Mouse (Mus musculus): ENCODE measurements around the gene Supt5. TPM values are rescaled to one million over a fixed set of nuclear protein-coding genes. Genes with fewer than 3 reads are reported as not detected.

Gene Supt5
- total RNA-seq, 2 experiments from 2014 or later = 143 to 193 TPM

DNA sequence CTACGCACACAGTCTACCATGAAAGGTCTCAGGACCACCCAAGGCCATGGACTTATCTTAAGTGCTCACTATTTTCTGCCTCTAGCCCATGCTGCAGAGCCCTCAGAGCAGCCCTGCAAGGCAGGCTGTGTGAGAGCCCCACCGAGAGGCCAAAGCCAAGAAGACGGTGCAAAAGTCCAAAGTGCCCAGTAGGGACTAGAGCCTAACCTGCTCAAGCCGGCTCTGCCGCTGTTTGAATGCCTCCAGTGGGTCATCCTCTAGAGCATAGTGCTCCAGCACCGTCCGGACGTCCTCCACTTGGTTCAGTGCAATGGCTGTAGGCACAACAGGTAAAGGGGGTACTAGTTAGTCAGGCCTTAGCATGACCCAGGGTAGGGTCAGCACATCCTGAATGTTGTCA lies 32.3 kb downstream of the Supt5 start:
- DNase-seq (ENCODE audit: low spot score in 2 of 2) = no peak

DNA sequence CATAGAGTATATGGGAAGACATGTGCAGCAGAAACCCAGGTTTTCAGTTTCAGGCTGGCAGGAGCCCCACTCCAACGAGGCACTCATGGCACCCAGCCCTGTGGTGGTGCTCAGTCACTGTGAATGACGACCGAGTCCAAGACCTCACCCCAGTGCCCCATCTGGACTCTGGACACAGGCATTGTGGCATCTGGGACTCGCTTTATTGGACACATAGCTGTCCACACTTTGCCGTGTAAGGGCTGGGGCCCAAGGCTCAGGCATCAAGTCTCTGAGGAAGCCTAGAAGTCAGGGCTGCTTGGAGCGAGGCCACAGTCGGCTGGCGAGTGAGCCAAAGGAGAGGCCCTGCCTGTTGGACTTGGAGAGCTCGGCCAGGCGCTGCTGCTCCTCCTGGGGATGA lies 32.9 kb downstream of the Supt5 start:
- no peak for DNase-seq (ENCODE audit: low spot score in 2 of 2)

DNA sequence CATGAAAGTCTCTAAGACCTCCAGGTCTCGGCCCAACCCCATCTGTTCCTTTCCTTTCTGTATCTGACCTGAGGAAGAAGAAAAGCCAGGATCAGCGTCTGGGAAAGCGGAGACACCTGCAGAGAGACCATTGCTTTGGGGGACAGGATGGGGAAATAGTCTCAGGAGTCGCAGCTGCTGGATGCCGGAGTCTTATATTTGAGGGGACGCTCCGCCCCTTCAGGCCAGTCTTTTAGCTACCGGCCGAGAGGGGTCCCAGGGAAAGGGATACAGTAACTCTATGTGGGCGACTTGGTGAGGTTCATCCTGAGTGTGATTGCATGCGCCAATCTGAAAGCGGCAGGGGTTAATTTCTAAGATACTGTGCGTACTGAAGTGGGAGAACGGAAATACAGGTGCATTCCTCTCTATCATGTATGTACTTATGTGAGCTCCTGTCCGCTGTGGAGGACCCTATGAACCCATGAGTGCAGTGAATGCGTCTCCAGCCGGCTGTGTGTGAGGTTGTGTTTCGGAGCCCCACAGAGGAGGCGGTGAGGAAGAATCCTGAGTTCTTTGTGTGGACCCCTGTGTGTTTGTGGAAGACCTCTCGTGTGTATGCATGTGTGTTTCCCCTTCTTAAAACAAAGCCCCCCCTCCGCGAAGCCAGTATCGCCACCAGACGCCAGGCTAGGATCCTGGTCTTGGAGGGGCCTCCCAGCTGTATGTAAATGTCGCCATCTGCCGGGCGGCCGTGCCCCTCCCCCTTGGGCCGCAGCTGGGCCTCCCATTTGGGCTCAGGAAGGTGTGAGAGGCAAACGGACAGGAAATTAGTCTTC lies 36.7 kb downstream of the Supt5 start, which contains the start of gene Dll3:
Gene Dll3, minus strand, starts transcription at position 623 of the 818 bp plus-strand sequence.
- DNase-seq (ENCODE audit: low spot score in 2 of 2) = peak in 1 of 2 experiments; percentile 45

DNA sequence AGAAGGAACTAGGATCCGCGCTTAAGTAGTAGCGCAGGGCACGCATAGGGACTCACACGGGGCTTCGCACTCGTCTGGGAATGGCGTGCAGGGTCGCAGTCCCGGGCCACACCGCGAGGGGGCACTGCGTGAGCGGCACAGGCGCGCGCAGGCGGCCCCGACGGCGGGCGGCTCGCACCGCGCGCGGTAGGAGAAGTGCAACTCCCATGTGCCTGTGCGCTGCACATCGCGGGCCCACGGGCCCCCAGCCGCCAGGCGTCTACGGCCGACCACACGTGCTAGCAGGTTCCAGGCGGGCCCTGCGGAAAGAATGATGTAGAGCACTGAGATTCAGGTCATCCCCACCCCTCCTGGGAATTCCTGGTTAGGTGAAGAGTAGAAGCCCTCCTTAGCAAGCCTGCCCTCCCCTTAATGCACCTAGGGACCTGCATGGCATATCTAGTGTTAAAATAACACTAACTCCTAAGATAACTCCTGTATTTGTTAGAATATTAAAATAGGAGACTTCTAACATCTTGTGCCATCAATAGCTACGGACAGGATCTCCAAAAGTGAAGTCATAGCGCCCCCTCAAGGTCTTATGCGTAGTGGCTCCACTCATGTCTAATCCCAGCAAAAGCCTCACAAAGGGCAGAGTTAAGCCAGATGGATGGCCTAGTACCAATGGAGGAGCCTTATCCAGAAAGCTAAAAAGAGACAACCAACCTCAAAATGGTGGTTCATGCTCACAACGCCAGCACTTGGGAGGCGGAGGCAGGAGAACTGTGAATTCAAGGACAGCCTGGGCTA lies 39.5 kb downstream of the Supt5 start:
- DNase-seq (ENCODE audit: low spot score in 2 of 2) = no peak

DNA sequence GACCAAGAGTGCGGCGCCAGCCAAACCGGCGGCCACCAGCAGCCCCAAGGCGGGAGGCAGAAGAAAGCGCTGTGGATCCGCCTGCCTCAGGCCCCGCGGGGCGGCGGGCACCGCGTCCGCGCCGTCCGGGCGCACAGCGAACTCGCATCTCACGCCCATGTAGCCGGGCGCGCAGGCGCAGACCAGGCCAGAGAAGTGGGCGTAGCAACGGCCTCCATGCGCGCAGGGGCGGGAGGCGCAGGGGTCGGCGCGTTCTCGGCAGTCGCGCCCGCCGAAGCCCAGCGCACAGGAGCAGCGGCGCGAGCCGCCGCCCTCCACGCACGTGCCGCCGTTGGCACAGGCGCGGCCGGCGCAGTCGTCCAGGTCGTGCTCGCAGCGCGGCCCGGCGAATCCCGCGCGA lies 44.1 kb downstream of the Supt5 start:
- DNase-seq (ENCODE audit: low spot score in 2 of 2) = peak; percentile 49 to 57

DNA sequence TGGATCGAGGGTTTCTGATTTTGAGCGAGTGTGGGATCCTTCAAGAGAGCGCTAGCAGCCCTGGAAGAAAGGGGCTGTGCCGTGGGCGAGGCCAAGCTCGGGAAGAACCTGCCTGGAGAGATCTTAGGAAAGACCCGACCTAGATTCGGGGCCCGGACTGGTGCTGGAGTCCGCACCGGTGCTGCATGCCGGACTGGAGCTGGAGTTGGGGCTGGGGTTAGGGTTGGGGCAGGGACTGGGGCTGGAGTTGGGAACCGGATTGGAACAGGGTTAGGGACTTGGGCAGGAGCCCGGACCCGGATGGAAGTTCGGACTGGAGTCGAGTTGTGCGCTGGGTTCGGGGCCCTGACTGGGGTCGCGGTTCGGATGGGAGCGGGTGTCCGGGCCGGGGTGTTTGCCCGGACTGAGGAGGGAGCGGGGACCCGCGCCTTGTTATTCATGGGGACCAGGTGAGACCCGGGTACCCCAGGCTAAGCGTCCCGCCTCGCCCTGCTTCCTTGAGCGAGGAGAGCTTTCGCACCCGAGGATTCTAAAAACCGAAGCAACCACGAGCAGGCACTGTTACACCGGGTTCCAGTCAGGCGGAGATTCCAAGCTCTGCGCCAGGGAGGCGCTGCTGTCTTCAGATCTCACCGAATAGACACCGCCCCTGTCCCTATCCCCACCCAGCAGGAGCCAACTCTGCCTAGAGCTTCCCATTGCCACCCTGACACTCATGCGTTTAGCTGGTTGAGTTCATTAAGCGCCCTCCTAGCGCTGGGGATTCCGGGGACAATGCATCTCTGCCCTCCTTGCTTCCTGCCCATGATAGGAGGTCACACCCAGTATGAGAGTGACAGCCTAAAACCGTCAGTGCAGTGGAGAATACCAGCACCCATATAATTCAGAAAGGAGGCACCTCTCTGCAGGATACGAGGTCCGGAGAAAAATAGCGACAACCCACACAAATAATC lies 47.6 kb downstream of the Supt5 start, which contains the start of gene Selenov:
Gene Selenov, minus strand, starts transcription at position 549 of the 953 bp plus-strand sequence.
- no peak for DNase-seq (ENCODE audit: low spot score in 2 of 2)

DNA sequence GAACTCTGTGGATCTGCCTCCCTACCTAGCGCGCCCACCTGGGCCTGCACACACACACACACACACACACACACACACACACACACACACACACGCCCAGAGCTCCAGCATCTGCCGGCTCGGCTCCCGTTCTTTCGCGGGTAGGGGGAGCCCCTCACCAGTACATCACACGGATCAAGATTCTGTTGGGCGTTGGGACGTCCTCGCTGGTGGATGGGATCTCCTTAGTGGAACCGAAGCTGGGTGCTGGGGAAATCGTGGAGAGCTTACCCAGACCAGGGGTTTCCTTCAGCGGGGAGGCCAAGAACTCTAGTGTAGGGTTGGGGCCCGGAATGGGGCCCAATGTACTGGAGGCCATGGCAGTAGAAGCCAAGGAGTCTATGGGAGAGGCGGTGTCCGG lies 48.4 kb downstream of the Supt5 start:
- no peak for DNase-seq (ENCODE audit: low spot score in 2 of 2)

DNA sequence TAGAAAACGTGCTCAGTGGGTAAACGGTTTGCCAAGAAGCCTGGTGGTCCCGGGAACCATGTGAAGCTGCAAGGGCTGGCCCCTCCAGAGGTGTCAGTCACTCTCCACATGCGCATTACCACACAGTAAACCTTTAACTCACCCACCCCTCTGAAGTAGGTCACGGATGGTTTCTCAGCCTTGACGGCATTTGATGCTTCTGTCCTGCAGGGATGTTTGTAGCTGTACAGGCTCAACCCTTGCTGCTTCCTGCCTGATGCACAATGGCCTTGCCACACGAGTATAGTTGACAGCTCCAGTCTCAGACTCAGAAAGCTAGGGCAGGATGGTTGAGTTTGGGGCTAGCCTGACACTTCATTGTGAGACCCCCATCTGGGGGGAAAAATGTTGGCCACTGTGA lies 57.9 kb downstream of the Supt5 start:
- DNase-seq (ENCODE audit: low spot score in 2 of 2) = no peak

DNA sequence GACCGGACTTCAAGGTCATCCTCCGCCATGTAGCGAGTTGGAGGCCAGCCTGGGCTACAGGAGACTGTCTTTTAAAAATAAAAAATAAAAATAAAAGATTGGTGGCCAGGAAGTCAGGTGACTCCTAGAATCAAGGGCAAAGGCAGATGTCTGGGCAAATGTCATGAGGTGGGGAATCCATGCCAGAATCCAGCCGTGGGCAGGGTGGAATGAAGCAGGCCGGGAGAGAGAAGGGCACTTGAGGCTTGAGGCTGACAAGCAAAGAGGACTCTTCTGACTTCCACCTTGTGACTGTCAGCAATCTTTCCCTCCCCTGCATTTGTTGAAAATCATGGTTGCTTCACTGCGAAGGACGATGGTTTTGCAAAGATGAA lies 60.3 kb downstream of the Supt5 start:
- DNase-seq (ENCODE audit: low spot score in 2 of 2) = no peak

DNA sequence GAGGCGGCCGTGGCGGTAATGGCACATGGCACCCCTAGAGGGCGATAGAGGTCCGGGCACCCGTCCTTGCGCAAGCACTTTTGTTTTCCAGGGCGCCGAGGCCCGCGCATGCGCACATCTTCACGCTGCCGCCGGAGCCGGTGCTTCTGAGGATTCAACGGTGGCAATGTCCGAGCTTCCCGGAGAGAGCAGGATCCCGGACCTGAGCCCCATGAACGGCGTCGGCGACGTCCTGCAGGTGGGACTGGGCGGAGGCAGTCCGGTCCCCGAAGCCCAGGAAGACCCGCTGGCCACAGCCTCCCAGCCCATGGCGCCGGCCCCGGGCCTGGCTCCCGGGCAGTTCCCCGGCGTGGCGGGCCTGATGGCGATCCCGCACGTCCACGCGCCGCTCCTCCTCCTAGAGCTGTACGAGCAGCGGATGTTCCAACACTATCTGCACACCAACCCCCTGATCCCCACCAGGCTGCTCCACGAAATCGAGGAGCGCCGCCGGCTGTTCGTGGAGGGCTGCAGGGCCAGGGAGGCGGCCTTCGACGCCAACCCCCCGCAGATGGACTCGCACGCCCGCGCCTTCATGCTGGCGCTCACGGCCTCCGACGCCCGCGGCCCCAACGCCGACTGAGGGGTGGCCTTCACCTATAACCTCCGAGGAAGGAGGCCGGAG lies 60.8 kb downstream of the Supt5 start, which contains the start of gene Eid2b:
Gene Eid2b, plus strand, starts transcription at position 125 of the 664 bp plus-strand sequence.
- peak; percentile 99 for DNase-seq (ENCODE audit: low spot score in 2 of 2)

DNA sequence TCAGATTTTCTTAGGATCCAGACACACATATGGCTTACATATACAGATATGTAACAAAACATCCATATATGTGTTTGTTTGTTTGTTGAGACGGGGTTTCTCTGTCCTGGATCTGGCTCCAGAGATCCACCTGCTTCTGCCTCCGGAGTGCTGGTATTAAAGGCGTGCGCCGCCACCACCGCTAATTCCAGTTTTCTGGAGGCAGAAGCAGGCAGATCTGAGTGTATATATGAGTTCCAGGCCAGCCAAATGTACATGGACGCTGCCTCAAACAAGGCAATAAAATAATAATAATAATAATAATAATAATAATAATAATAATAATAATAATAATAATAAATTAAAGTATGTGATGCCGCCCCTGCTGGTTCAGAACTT lies 61.3 kb downstream of the Supt5 start:
- DNase-seq (ENCODE audit: low spot score in 2 of 2) = no peak

DNA sequence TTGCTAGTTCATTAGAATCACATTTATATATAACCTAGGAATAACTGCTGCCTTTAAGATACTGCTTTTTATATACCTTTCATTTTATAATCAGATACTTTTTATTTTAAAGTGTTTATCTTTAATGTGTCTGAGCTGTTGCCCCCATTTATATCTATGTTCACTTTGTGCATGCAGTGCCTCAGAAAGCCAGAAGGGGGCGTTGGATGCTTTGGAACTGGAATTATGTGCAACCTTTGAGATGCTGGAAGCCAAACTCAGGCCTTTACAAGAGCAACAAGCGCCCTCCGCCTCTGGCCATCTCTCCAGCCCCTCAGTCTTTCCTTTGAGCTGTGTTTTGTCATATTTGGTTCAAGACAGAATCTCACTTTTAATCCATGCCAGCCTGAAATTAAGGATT lies 66.8 kb downstream of the Supt5 start:
- no peak for DNase-seq (ENCODE audit: low spot score in 2 of 2)

DNA sequence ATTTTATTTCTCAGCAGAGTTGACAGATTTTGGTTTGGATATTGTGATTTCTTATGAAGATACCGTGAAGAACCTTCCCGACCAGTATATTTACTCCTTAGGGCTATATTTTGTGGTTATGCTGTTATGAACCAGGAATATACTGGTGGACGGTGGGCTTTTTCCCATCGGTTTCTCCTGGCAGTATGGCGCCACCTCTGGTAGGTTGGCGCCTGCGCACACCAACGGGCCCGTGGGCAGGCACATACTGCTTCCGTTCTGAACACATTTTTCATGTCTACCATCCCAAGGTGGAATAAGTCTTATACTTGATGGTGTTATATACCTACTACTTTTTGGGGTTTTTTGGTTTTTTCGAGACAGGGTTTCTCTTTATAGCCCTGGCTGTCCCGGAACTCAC lies 69.2 kb downstream of the Supt5 start:
- no peak for DNase-seq (ENCODE audit: low spot score in 2 of 2)

DNA sequence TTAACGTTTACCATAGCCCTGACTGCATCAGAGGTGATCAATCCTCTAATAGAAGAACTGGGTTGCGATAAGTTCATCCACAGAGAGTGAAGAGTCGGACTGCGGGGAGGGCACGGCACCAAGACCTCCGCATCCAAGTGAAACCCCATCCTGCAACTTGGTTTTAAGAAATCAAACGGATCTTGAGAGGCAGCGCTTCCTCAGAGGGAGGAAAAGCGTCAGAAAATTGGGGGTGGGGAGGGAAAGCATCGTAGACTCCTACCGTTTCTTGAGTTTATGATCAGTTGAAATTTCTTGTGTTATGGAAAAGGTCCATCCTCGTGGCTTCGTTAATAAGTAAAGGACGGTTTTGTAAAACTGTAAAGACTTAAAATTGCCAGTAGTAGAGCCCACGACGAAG lies 70.0 kb downstream of the Supt5 start:
- no peak for DNase-seq (ENCODE audit: low spot score in 2 of 2)

DNA sequence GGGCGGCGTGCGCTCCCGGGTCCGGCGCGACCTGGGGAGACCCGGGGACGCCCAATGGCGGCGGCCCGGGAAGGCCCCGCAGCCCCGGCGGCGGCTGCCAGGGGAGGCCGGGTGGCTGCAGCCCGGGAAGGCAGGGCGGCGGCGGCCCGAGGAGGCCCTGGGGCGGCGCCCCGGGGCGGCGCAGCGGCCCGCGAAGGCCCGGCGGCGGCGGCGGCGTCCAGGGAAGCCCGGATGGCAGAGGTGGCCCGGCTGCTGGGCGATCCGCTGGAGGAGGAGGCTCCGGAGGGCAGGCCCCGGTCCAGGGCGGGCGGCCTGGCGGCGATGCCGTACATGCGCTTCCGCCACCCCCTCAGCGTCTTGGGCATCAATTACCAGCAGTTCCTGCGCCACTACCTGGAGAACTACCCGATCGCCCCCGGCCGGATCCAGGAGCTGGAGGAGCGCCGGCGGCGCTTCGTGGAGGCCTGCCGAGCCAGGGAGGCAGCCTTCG lies 70.5 kb downstream of the Supt5 start:
- peak; percentile 63 to 68 for DNase-seq (ENCODE audit: low spot score in 2 of 2)

DNA sequence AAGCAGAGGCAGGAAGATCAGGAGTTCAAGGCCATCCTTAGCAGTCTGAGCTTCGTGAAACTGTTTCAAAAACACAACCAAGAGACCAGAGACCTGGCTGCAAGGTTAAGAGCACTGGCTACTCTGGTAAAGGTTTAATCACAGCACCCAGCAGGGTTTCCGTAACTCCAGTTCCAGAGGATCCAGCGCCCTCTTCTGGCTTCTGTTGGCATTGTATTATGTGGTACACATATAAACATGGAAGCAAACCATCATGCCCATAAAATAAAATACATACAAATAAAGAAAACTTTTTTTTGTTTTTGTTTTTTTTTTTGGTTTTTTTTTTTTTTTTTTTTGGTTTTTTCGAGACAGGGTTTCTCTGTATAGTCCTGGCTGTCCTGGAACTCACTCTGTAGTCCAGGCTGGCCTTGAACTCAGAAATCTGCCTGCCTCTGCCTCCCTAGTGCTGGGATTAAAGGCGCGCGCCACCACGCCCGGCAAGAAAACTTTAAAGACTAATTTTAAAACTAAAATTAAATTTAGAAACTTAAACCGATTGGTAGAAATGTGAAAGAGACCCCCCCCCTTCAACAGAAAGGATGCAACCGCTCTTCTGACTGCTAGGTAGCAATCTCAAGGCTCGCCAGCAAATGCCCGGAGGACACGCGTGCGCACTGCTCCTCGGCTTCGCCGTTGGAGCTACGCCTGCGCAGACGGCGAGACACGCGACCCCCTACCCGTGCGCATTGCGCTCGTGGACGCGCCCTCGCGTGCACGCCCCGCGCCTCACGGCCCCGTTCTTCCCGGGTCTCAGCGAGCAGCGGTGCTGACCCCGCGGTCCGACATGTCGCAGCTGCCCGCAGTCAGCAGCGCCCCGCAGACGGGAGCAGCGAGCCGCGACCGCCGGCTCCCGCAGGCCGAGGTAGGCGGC lies 71.2 kb downstream of the Supt5 start, which contains the start of gene Eid2:
Gene Eid2, plus strand, starts transcription at position 753 of the 913 bp plus-strand sequence.
- peak; percentile 77 to 81 for DNase-seq (ENCODE audit: low spot score in 2 of 2)

DNA sequence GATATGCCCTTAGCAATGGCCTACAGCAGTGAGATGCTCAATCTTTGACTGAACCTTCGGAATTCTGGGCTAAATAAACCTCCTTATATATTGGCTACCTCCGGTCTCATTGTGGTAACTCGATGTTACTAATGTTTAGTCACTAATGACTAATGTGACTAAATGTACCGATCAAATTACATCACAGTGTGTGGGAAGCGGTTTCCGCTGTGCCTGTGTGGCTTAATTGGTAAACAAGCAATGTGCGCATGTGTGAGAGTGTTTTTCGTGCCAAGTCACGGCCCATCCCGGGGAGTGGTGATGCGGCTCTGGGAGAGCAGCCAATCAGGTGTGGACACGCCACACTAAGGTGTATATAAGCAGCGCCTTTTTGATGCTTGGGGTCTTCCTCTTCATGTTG lies 73.2 kb downstream of the Supt5 start:
- no peak for DNase-seq (ENCODE audit: low spot score in 2 of 2)
